Mouse (Mus musculus) stomach, postnatal 0 days (tissue): ENCODE measurements at regions not wholly inside any gene's neighbourhood (a gene's known extent, or its start where the extent isn't known, plus 50 kb on each side); places are given as distances from the start of the nearest gene placed in this dataset.

Experiments
- CTCF ChIP-seq: IDR thresholded peaks from 2 replicates; pipeline ENCODE4 v1.5.1; 2016; ENCODE audit warnings: antibody characterized with exemption, low read depth, mild to moderate bottlenecking, moderate library complexity
- EP300 ChIP-seq: optimal IDR thresholded peaks from 2 replicates; pipeline ENCODE3; 2016; ENCODE audit warnings: antibody characterized with exemption

- no peak for TF ChIP-seq CTCF
- no peak for TF ChIP-seq EP300
These were observed 524.5 kb downstream of the Tox3 start for GRCm38 (mm10) chr8:89823631-89824030.
